Mouse (Mus musculus): ENCODE results near the gene Ppp1r14a. TPM values are rescaled to one million over a fixed set of nuclear protein-coding genes. Genes with fewer than 3 reads are reported as not detected.

Ppp1r14a gene
- polyA plus RNA-seq, 1 experiment from 2014 or later, result 3.1 TPM

- no peak for DNase-seq (ENCODE audit: low spot score)
Observed at GRCm38 (mm10) chr7:29327087-29327486, 38.0 kb downstream of the Ppp1r14a start.

GRCm38 (mm10) chr7:29328984-29329383, 39.9 kb downstream of the Ppp1r14a start:
- DNase-seq (ENCODE audit: low spot score), result no peak

- no peak for DNase-seq (ENCODE audit: low spot score)
Observed at GRCm38 (mm10) chr7:29334156-29334555, 45.0 kb downstream of the Ppp1r14a start.

- DNase-seq (ENCODE audit: low spot score), result no peak
Observed at GRCm38 (mm10) chr7:29335276-29335675, 46.2 kb downstream of the Ppp1r14a start.

- no peak for DNase-seq (ENCODE audit: low spot score)
Observed at GRCm38 (mm10) chr7:29335841-29336671, 46.9 kb downstream of the Ppp1r14a start.

GRCm38 (mm10) chr7:29336795-29337319, 47.7 kb downstream of the Ppp1r14a start:
- DNase-seq (ENCODE audit: low spot score), result peak; percentile 23

GRCm38 (mm10) chr7:29337766-29338165, 48.7 kb downstream of the Ppp1r14a start:
- no peak for DNase-seq (ENCODE audit: low spot score)

GRCm38 (mm10) chr7:29338351-29338919, 49.3 kb downstream of the Ppp1r14a start:
- no peak for DNase-seq (ENCODE audit: low spot score)

- DNase-seq (ENCODE audit: low spot score), result no peak
Observed at GRCm38 (mm10) chr7:29338984-29339679, 50.0 kb downstream of the Ppp1r14a start.

- no peak for DNase-seq (ENCODE audit: low spot score)
Observed at GRCm38 (mm10) chr7:29340247-29340646, 51.1 kb downstream of the Ppp1r14a start.

GRCm38 (mm10) chr7:29340838-29341237, 51.7 kb downstream of the Ppp1r14a start:
- DNase-seq (ENCODE audit: low spot score), result no peak

- DNase-seq (ENCODE audit: low spot score), result no peak
Observed at GRCm38 (mm10) chr7:29341722-29342121, 52.6 kb downstream of the Ppp1r14a start.

GRCm38 (mm10) chr7:29342489-29343092, 53.5 kb downstream of the Ppp1r14a start:
- no peak for DNase-seq (ENCODE audit: low spot score)

Other genes with a start within 250 kb of the Ppp1r14a start
- 0.16 and 0.19 TPM in 2 replicates for gene Ryr1, start 164.1 kb upstream of the Ppp1r14a start, polyA plus RNA-seq (2015; fragmentation: Nextera tagmentation; extraction: Ambion mirVana)
- gene Rasgrp4, start 154.5 kb upstream of the Ppp1r14a start, polyA plus RNA-seq (2015; fragmentation: Nextera tagmentation; extraction: Ambion mirVana), result 2.2 and 3.4 TPM in 2 replicates
- 49.7 and 54.4 TPM in 2 replicates for gene Fam98c, start 133.1 kb upstream of the Ppp1r14a start, polyA plus RNA-seq (2015; fragmentation: Nextera tagmentation; extraction: Ambion mirVana)
- 0.17 and 0.20 TPM in 2 replicates for gene Ggn, start 119.1 kb upstream of the Ppp1r14a start, polyA plus RNA-seq (2015; fragmentation: Nextera tagmentation; extraction: Ambion mirVana)
- 0.23 and 1.4 TPM in 2 replicates for gene Spred3, start 118.9 kb upstream of the Ppp1r14a start, polyA plus RNA-seq (2015; fragmentation: Nextera tagmentation; extraction: Ambion mirVana)
- 358 and 374 TPM in 2 replicates for gene Psmd8, start 108.6 kb upstream of the Ppp1r14a start, polyA plus RNA-seq (2015; fragmentation: Nextera tagmentation; extraction: Ambion mirVana)
- 0.27 and 0.35 TPM in 2 replicates for gene Catsperg1, start 75.3 kb upstream of the Ppp1r14a start, polyA plus RNA-seq (2015; fragmentation: Nextera tagmentation; extraction: Ambion mirVana)
- 1.2 and 1.5 TPM in 2 replicates for gene Kcnk6, start 56.8 kb upstream of the Ppp1r14a start, polyA plus RNA-seq (2015; fragmentation: Nextera tagmentation; extraction: Ambion mirVana)
- 76.4 and 79.3 TPM in 2 replicates for gene Yif1b, start 51.0 kb upstream of the Ppp1r14a start, polyA plus RNA-seq (2015; fragmentation: Nextera tagmentation; extraction: Ambion mirVana)
- gene 2200002D01Rik, start 40.8 kb upstream of the Ppp1r14a start, polyA plus RNA-seq (2015; fragmentation: Nextera tagmentation; extraction: Ambion mirVana), result 7.8 and 9.6 TPM in 2 replicates
- gene Spint2, start 7.4 kb upstream of the Ppp1r14a start, polyA plus RNA-seq (2015; fragmentation: Nextera tagmentation; extraction: Ambion mirVana), result 571 and 608 TPM in 2 replicates
- gene Dpf1, start 14.6 kb downstream of the Ppp1r14a start, polyA plus RNA-seq (2015; fragmentation: Nextera tagmentation; extraction: Ambion mirVana), result 3.0 and 3.5 TPM in 2 replicates
- 5.3 and 5.9 TPM in 2 replicates for gene Sipa1l3, start 229.3 kb downstream of the Ppp1r14a start, polyA plus RNA-seq (2015; fragmentation: Nextera tagmentation; extraction: Ambion mirVana)